Comparison of ENCODE assay signal across 8 mouse cellular contexts in the genomic region with DNA sequence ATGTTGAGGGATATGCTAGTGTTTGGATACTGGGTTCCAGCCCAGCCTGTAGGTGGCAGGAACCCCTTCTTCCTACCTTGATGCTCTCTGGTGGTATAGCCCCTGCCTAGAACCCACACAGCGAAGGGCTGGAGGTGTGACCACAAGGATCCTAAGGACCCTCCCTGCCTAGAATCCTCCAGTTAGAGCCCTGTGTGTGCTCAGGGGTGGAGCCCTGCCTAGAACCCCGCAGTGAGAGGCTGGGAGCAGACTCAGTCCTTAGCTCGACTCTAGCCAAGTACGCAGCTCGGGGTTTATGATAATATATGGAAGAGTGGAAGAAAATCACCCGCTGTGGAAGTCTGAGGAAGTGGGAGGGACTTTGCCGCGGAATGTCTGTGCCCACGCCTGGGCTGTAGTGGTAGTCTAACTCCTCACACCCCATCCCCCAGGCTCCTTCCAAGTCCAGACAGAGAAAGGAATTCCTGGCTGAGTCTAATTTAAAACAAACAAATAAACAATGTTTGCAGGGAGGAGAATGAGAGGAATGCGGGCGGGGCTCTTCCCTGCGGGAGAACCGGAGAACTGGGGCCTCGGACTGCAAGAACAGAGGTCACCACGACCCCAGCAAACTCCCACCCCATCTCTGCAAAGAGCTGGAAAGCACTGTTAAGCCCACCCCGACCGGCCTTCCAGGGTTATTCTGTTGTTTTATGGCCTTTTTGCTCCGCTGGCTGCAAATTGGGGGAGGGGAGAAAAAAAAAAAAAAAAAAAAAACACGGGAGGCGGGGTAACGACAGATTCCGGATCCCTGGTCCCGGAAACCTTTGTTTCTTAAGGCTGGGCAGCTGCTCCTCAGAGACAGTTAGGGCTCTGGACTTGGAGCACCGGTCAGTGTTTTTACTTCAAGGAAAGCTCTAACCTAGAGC. TPM values are rescaled to one million over a fixed set of nuclear protein-coding genes. Genes with fewer than 3 reads are reported as not detected.
A peak's percentile ranks its signal among the peaks of the same experiment; 100 is the strongest.
DNase-seq lines count a peak whose midpoint lies in the region; ATAC-seq and TF ChIP-seq lines count a peak whose summit lies in the region.

No protein-coding gene starts in this region.

- H3K27me3 ChIP-seq in heart, embryonic 12.5 days (replicated peaks), result no peaks in the 10 kb centered on the region
- H3K27me3 ChIP-seq in kidney, embryonic 16.5 days (ENCODE audit: insufficient read depth, low read length), result no peaks in the 10 kb centered on the region
- H3K27me3 ChIP-seq in liver, embryonic 13.5 days, result no peaks in the 10 kb centered on the region

- H3K9ac ChIP-seq in heart, embryonic 12.5 days, result peak overlapping the region; percentile 69
- peak overlapping the region; percentile 65 for H3K9ac ChIP-seq in kidney, embryonic 16.5 days (replicated peaks; ENCODE audit: low read length)
- peak overlapping the region; percentile 44 for H3K9ac ChIP-seq in liver, embryonic 13.5 days

- under 1% methylated on average over 24 of the region's 24 CpGs for WGBS in heart, embryonic 12.5 days
- under 1% methylated on average over 24 of the region's 24 CpGs for WGBS in kidney, embryonic 16.5 days
- under 1% methylated on average over 24 of the region's 24 CpGs for WGBS in liver, embryonic 13.5 days (ENCODE audit: insufficient replicate concordance)

- H3K4me3 ChIP-seq in embryonic fibroblast, embryonic 13.5 days (ENCODE audit: insufficient read depth, low read length), result peak overlapping the region; percentile 31
- H3K4me3 ChIP-seq in heart, embryonic 12.5 days, result peak overlapping the region; percentile 52
- H3K4me3 ChIP-seq in kidney, embryonic 16.5 days (ENCODE audit: low read length), result peak overlapping the region; percentile 45
- H3K4me3 ChIP-seq in liver, embryonic 13.5 days (replicated peaks), result peak overlapping the region; percentile 40

- H3K4me1 ChIP-seq in embryonic fibroblast, embryonic 13.5 days (ENCODE audit: control insufficient read depth, insufficient read depth, low read length), result no peaks in the 10 kb centered on the region; the same call in 1 of the 2 replicates
- peaks cover 31% of the 10 kb centered on the region for H3K4me1 ChIP-seq in heart, embryonic 12.5 days (replicated peaks)
- H3K4me1 ChIP-seq in kidney, embryonic 16.5 days (ENCODE audit: insufficient read depth, low read length), result peaks cover 41% of the 10 kb centered on the region
- H3K4me1 ChIP-seq in liver, embryonic 13.5 days (replicated peaks), result peaks cover 17% of the 10 kb centered on the region; the same call in 1 of the 2 replicates

- TF ChIP-seq POLR2A in embryonic fibroblast, embryonic 13.5 days (IDR thresholded peaks at IDR 0.05; ENCODE audit: low read depth, low read length), result peak; percentile 89

- peak; percentile 54 for DNase-seq in urinary bladder, postnatal 25 days (ENCODE audit: low spot score)
- DNase-seq in urinary bladder, postnatal 10 days (ENCODE audit: low spot score), result no peak
- DNase-seq in liver, embryonic 13.5 days, result peak; percentile 30
- DNase-seq in naive thymus-derived CD4-positive, alpha-beta T cell, adult 2 months (ENCODE audit: low read depth), result peak; percentile 48
- DNase-seq in thymus, postnatal 4 days, result peak; percentile 49

- peak; percentile 81 for ATAC-seq in heart, embryonic 12.5 days (ENCODE audit: insufficient number of reproducible peaks, low FRiP score)
- peak; percentile 96 for ATAC-seq in kidney, embryonic 16.5 days (ENCODE audit: low FRiP score, low TSS enrichment)
- peak; percentile 81 for ATAC-seq in liver, embryonic 13.5 days (ENCODE audit: low read depth)

- peaks cover 4% of the 10 kb centered on the region; the same call in 1 of the 2 replicates for H3K9me3 ChIP-seq in heart, embryonic 12.5 days (replicated peaks)
- H3K9me3 ChIP-seq in kidney, embryonic 16.5 days (ENCODE audit: low read length), result peaks cover 3% of the 10 kb centered on the region; the same call in 1 of the 2 replicates
- H3K9me3 ChIP-seq in liver, embryonic 13.5 days (replicated peaks), result no peaks in the 10 kb centered on the region

- H3K36me3 ChIP-seq in heart, embryonic 12.5 days, result no peaks in the 10 kb centered on the region
- H3K36me3 ChIP-seq in kidney, embryonic 16.5 days (ENCODE audit: insufficient read depth, low read length), result no peaks in the 10 kb centered on the region
- H3K36me3 ChIP-seq in liver, embryonic 13.5 days, result no peaks in the 10 kb centered on the region

- no peak for TF ChIP-seq CTCF in embryonic fibroblast, embryonic 13.5 days (IDR thresholded peaks at IDR 0.05; ENCODE audit: borderline replicate concordance, insufficient read depth, low read length)

- H3K27ac ChIP-seq in embryonic fibroblast, embryonic 13.5 days (ENCODE audit: insufficient read depth, low read length), result peak overlapping the region; percentile 91
- peak overlapping the region; percentile 87 for H3K27ac ChIP-seq in heart, embryonic 12.5 days (ENCODE audit: poor library complexity, severe bottlenecking)
- peak overlapping the region; percentile 93 for H3K27ac ChIP-seq in kidney, embryonic 16.5 days (ENCODE audit: low read length)
- H3K27ac ChIP-seq in liver, embryonic 13.5 days, result 0 out of 2 replicates have a peak overlapping the region, but pooled peaks have one; percentile 21

- H3K4me2 ChIP-seq in heart, embryonic 12.5 days, result peak overlapping the region; percentile 89
- H3K4me2 ChIP-seq in kidney, embryonic 16.5 days (replicated peaks; ENCODE audit: low read depth, low read length), result peak overlapping the region; percentile 69
- H3K4me2 ChIP-seq in liver, embryonic 13.5 days, result peak overlapping the region; percentile 68

RNA-seq across cellular contexts. Expression of gene Ptbp1, which starts 13.3 kb away (rescaled TPM):
- polyA plus RNA-seq in embryonic fibroblast, embryonic 13.5 days (2011; ENCODE audit: insufficient read length, low read depth, missing spikeins), result 351 and 422 TPM in 2 replicates
- 139 and 142 TPM in 2 replicates for polyA plus RNA-seq in heart, embryonic 12.5 days (2016; fragmentation: Nextera tagmentation; extraction: Ambion mirVana)
- polyA plus RNA-seq in kidney, embryonic 16.5 days (2015; fragmentation: Nextera tagmentation; extraction: Ambion mirVana), result 431 and 491 TPM in 2 replicates
- polyA plus RNA-seq in liver, embryonic 13.5 days (2015; fragmentation: Nextera tagmentation; extraction: Ambion mirVana), result 136 and 175 TPM in 2 replicates

RNA-seq across cellular contexts. Expression of gene Misp, which starts 20.1 kb away (rescaled TPM):
- not detected in 2 replicates for polyA plus RNA-seq in embryonic fibroblast, embryonic 13.5 days (2011; ENCODE audit: insufficient read length, low read depth, missing spikeins)
- polyA plus RNA-seq in heart, embryonic 12.5 days (2016; fragmentation: Nextera tagmentation; extraction: Ambion mirVana), result 0.40 and 0.60 TPM in 2 replicates
- polyA plus RNA-seq in kidney, embryonic 16.5 days (2015; fragmentation: Nextera tagmentation; extraction: Ambion mirVana), result 18.2 and 18.5 TPM in 2 replicates
- polyA plus RNA-seq in liver, embryonic 13.5 days (2015; fragmentation: Nextera tagmentation; extraction: Ambion mirVana), result 0.25 and 0.75 TPM in 2 replicates

RNA-seq across cellular contexts. Expression of gene Prtn3, which starts 33.4 kb away (rescaled TPM):
- polyA plus RNA-seq in embryonic fibroblast, embryonic 13.5 days (2011; ENCODE audit: insufficient read length, low read depth, missing spikeins), result not detected in 2 replicates
- polyA plus RNA-seq in heart, embryonic 12.5 days (2016; fragmentation: Nextera tagmentation; extraction: Ambion mirVana), result 1.8 and 2.0 TPM in 2 replicates
- polyA plus RNA-seq in kidney, embryonic 16.5 days (2015; fragmentation: Nextera tagmentation; extraction: Ambion mirVana), result 7.9 and 8.2 TPM in 2 replicates
- polyA plus RNA-seq in liver, embryonic 13.5 days (2015; fragmentation: Nextera tagmentation; extraction: Ambion mirVana), result 54.8 and 64.6 TPM in 2 replicates

RNA-seq across cellular contexts. Expression of gene Plppr3, which starts 33.5 kb away (rescaled TPM):
- polyA plus RNA-seq in embryonic fibroblast, embryonic 13.5 days (2011; ENCODE audit: insufficient read length, low read depth, missing spikeins), result 3.1 and 4.9 TPM in 2 replicates
- 14.2 and 15.5 TPM in 2 replicates for polyA plus RNA-seq in heart, embryonic 12.5 days (2016; fragmentation: Nextera tagmentation; extraction: Ambion mirVana)
- 72.7 and 78.6 TPM in 2 replicates for polyA plus RNA-seq in kidney, embryonic 16.5 days (2015; fragmentation: Nextera tagmentation; extraction: Ambion mirVana)
- 5.7 and 5.8 TPM in 2 replicates for polyA plus RNA-seq in liver, embryonic 13.5 days (2015; fragmentation: Nextera tagmentation; extraction: Ambion mirVana)

RNA-seq across cellular contexts. Expression of gene Elane, which starts 45.1 kb away (rescaled TPM):
- not detected in 2 replicates for polyA plus RNA-seq in embryonic fibroblast, embryonic 13.5 days (2011; ENCODE audit: insufficient read length, low read depth, missing spikeins)
- 0.47 TPM in 1 of 2 replicates, not detected in the other for polyA plus RNA-seq in heart, embryonic 12.5 days (2016; fragmentation: Nextera tagmentation; extraction: Ambion mirVana)
- polyA plus RNA-seq in kidney, embryonic 16.5 days (2015; fragmentation: Nextera tagmentation; extraction: Ambion mirVana), result 0.60 and 0.76 TPM in 2 replicates
- polyA plus RNA-seq in liver, embryonic 13.5 days (2015; fragmentation: Nextera tagmentation; extraction: Ambion mirVana), result 47.1 and 59.3 TPM in 2 replicates

Comparison
In these comparisons a context has a peak if more than half of its experiments do, and no peak if none do; other contexts are left out.
1. H3K27ac ChIP-seq: peak in every context shown above with its lines; median percentile 93 in kidney, embryonic 16.5 days; 91 in embryonic fibroblast, embryonic 13.5 days; 87 in heart, embryonic 12.5 days; 21 in liver, embryonic 13.5 days.
2. RNA of gene Misp, which starts 20.1 kb away (polyA plus RNA-seq): 18.2 to 18.5 TPM in kidney, embryonic 16.5 days; 0.40 to 0.60 TPM in heart, embryonic 12.5 days, not detected in embryonic fibroblast, embryonic 13.5 days and 0.25 to 0.75 TPM in liver, embryonic 13.5 days; every median in the first group is over 10 times any median in the second.
3. Peak in every context shown above with its lines, with median percentiles within 50 percentile points of each other: H3K4me3 ChIP-seq, ATAC-seq, H3K4me2 ChIP-seq and H3K9ac ChIP-seq.